In genomic region chr2:127889979-127890378, GRCm38 (mm10) we compare ENCODE assay signal across 21 mouse cellular contexts. TPM values are rescaled to one million over a fixed set of nuclear protein-coding genes. Genes with fewer than 3 reads are reported as not detected.
A peak's percentile ranks its signal among the peaks of the same experiment; 100 is the strongest.
DNase-seq lines count a peak whose midpoint lies in the region; ATAC-seq and TF ChIP-seq lines count a peak whose summit lies in the region.
"Had no signal": no experiment of that assay in that cellular context is flagged by ENCODE, and none has a peak within 500 bp of the region (broad histone marks: within the 10 kb centered on the region; RNA-seq: fewer than 3 reads in every experiment).

No protein-coding gene starts in this region.

- no peak overlapping the region for H3K4me2 ChIP-seq in forebrain, postnatal 0 days (ENCODE audit: low read depth)
- H3K4me2 ChIP-seq in forebrain, embryonic 15.5 days (replicated peaks), result no peak overlapping the region
- no peak overlapping the region for H3K4me2 ChIP-seq in lung, embryonic 16.5 days (ENCODE audit: low read depth, low read length)
- no peak overlapping the region for H3K4me2 ChIP-seq in intestine, embryonic 16.5 days (ENCODE audit: low read depth, low read length)
- no peak overlapping the region for H3K4me2 ChIP-seq in stomach, embryonic 16.5 days (ENCODE audit: low read depth, low read length)
- no peak overlapping the region for H3K4me2 ChIP-seq in midbrain, postnatal 0 days (ENCODE audit: low read depth, low read length, poor library complexity, severe bottlenecking)
- H3K4me2 ChIP-seq: embryonic facial prominence, embryonic 15.5 days; heart, embryonic 12.5 days; hindbrain, embryonic 15.5 days had no signal

- no peaks in the 10 kb centered on the region for H3K27me3 ChIP-seq in forebrain, postnatal 0 days (ENCODE audit: insufficient read depth, low read length)
- H3K27me3 ChIP-seq in forebrain, embryonic 15.5 days, result no peaks in the 10 kb centered on the region
- H3K27me3 ChIP-seq in lung, embryonic 16.5 days (ENCODE audit: control insufficient read depth, insufficient read depth, low read depth, low read length), result peaks cover 6% of the 10 kb centered on the region; the same call in 1 of the 2 replicates
- peaks cover 9% of the 10 kb centered on the region; the same call in 1 of the 2 replicates for H3K27me3 ChIP-seq in intestine, embryonic 16.5 days (replicated peaks; ENCODE audit: control insufficient read depth, insufficient read depth, low read length)
- H3K27me3 ChIP-seq in stomach, embryonic 16.5 days (ENCODE audit: control insufficient read depth, insufficient read depth, low read length), result no peaks in the 10 kb centered on the region
- H3K27me3 ChIP-seq in midbrain, postnatal 0 days (ENCODE audit: insufficient read depth, low read length), result 0 out of 2 replicates have a peak, but pooled peaks cover 5% of the 10 kb centered on the region
- H3K27me3 ChIP-seq: hindbrain, embryonic 15.5 days had no signal

- 0 out of 2 replicates have a peak overlapping the region, but pooled peaks have one; percentile 22 for H3K9ac ChIP-seq in forebrain, postnatal 0 days
- H3K9ac ChIP-seq in forebrain, embryonic 15.5 days (replicated peaks), result no peak overlapping the region
- H3K9ac ChIP-seq in lung, embryonic 16.5 days (ENCODE audit: low read length), result no peak overlapping the region
- H3K9ac ChIP-seq in intestine, embryonic 16.5 days (ENCODE audit: low read depth, low read length), result no peak overlapping the region
- no peak overlapping the region for H3K9ac ChIP-seq in stomach, embryonic 16.5 days (ENCODE audit: low read length)
- no peak overlapping the region for H3K9ac ChIP-seq in midbrain, postnatal 0 days (replicated peaks; ENCODE audit: low read length, poor library complexity, severe bottlenecking)
- H3K9ac ChIP-seq: embryonic facial prominence, embryonic 15.5 days; heart, embryonic 12.5 days; hindbrain, embryonic 15.5 days had no signal

- no peak for DNase-seq in forebrain, postnatal 0 days
- DNase-seq in lung, postnatal 36 days, result no peak
- DNase-seq in midbrain, postnatal 0 days (ENCODE audit: low spot score), result no peak
- no peak for DNase-seq in urinary bladder, adult 18-20 months (ENCODE audit: low spot score in 2 of 2)

- H3K4me3 ChIP-seq in forebrain, postnatal 0 days (ENCODE audit: low read depth, low read length), result no peak overlapping the region
- H3K4me3 ChIP-seq in forebrain, embryonic 15.5 days, result no peak overlapping the region
- H3K4me3 ChIP-seq in lung, embryonic 16.5 days (ENCODE audit: low read length), result no peak overlapping the region
- no peak overlapping the region for H3K4me3 ChIP-seq in intestine, embryonic 16.5 days (ENCODE audit: low read length)
- H3K4me3 ChIP-seq in stomach, embryonic 16.5 days (replicated peaks; ENCODE audit: low read length), result no peak overlapping the region
- H3K4me3 ChIP-seq in midbrain, postnatal 0 days (ENCODE audit: low read depth, low read length), result no peak overlapping the region
- H3K4me3 ChIP-seq: embryonic facial prominence, embryonic 15.5 days; erythroblast, embryonic 14.5 days; forebrain, embryonic 10.5 days; heart, embryonic 12.5 days; hindbrain, embryonic 15.5 days had no signal

- no peak for ATAC-seq in forebrain, postnatal 0 days
- ATAC-seq in forebrain, embryonic 15.5 days (replicated peaks), result no peak
- no peak for ATAC-seq in lung, embryonic 16.5 days (ENCODE audit: low read depth)
- peak; percentile 17; the same call in 1 of the 2 replicates for ATAC-seq in intestine, embryonic 16.5 days
- no peak for ATAC-seq in stomach, embryonic 16.5 days (ENCODE audit: insufficient read depth, low FRiP score)
- no peak for ATAC-seq in midbrain, postnatal 0 days (ENCODE audit: low FRiP score)
- ATAC-seq: Patski had no signal

- H3K36me3 ChIP-seq in forebrain, postnatal 0 days (ENCODE audit: insufficient read depth), result no peaks in the 10 kb centered on the region
- H3K36me3 ChIP-seq in forebrain, embryonic 15.5 days, result no peaks in the 10 kb centered on the region
- H3K36me3 ChIP-seq in lung, embryonic 16.5 days (ENCODE audit: control insufficient read depth, insufficient read depth, low read length), result no peaks in the 10 kb centered on the region
- H3K36me3 ChIP-seq in intestine, embryonic 16.5 days (ENCODE audit: control insufficient read depth, insufficient read depth, low read length), result no peaks in the 10 kb centered on the region
- H3K36me3 ChIP-seq in stomach, embryonic 16.5 days (ENCODE audit: control insufficient read depth, insufficient read depth, low read length), result no peaks in the 10 kb centered on the region
- no peaks in the 10 kb centered on the region for H3K36me3 ChIP-seq in midbrain, postnatal 0 days (ENCODE audit: insufficient read depth, low read length)
- H3K36me3 ChIP-seq: embryonic facial prominence, embryonic 15.5 days; forebrain, embryonic 10.5 days; G1E; heart, embryonic 12.5 days; hindbrain, embryonic 15.5 days had no signal

- no peaks in the 10 kb centered on the region for H3K4me1 ChIP-seq in forebrain, postnatal 0 days (ENCODE audit: insufficient read depth)
- H3K4me1 ChIP-seq in forebrain, embryonic 15.5 days, result no peaks in the 10 kb centered on the region
- peaks cover 16% of the 10 kb centered on the region for H3K4me1 ChIP-seq in lung, embryonic 16.5 days (replicated peaks; ENCODE audit: control insufficient read depth, insufficient read depth, low read length)
- H3K4me1 ChIP-seq in intestine, embryonic 16.5 days (ENCODE audit: control insufficient read depth, insufficient read depth, low read length), result peaks cover 6% of the 10 kb centered on the region; the same call in 1 of the 2 replicates
- H3K4me1 ChIP-seq in stomach, embryonic 16.5 days (ENCODE audit: control insufficient read depth, insufficient read depth, low read length), result peaks cover 5% of the 10 kb centered on the region; the same call in 1 of the 2 replicates
- no peaks in the 10 kb centered on the region for H3K4me1 ChIP-seq in midbrain, postnatal 0 days (ENCODE audit: insufficient read depth, low read length)

- no peak for TF ChIP-seq CTCF in forebrain, postnatal 0 days (IDR thresholded peaks at IDR 0.05; ENCODE audit: low read depth)
- TF ChIP-seq CTCF in midbrain, postnatal 0 days (IDR thresholded peaks at IDR 0.05), result no peak

- H3K27ac ChIP-seq in forebrain, postnatal 0 days (ENCODE audit: low read depth, low read length), result no peak overlapping the region
- no peak overlapping the region for H3K27ac ChIP-seq in forebrain, embryonic 15.5 days (replicated peaks)
- H3K27ac ChIP-seq in lung, embryonic 16.5 days (ENCODE audit: low read length), result 0 out of 2 replicates have a peak overlapping the region, but pooled peaks have one; percentile 4
- no peak overlapping the region for H3K27ac ChIP-seq in intestine, embryonic 16.5 days (ENCODE audit: low read length)
- H3K27ac ChIP-seq in stomach, embryonic 16.5 days (ENCODE audit: low read length), result 0 out of 2 replicates have a peak overlapping the region, but pooled peaks have one; percentile 24
- no peak overlapping the region for H3K27ac ChIP-seq in midbrain, postnatal 0 days (ENCODE audit: low read depth, low read length)
- H3K27ac ChIP-seq: embryonic facial prominence, embryonic 15.5 days; forebrain, embryonic 10.5 days; hindbrain, embryonic 15.5 days had no signal

- WGBS in forebrain, postnatal 0 days, result 90% methylated on average over 5 of the region's 5 CpGs
- 93% methylated on average over 5 of the region's 5 CpGs for WGBS in forebrain, embryonic 15.5 days
- 73% methylated on average over 5 of the region's 5 CpGs for WGBS in lung, embryonic 16.5 days
- 86% methylated on average over 5 of the region's 5 CpGs for WGBS in intestine, embryonic 16.5 days
- 80% methylated on average over 5 of the region's 5 CpGs for WGBS in stomach, embryonic 16.5 days
- WGBS in midbrain, postnatal 0 days, result 87% methylated on average over 5 of the region's 5 CpGs

- no peaks in the 10 kb centered on the region for H3K9me3 ChIP-seq in forebrain, postnatal 0 days (ENCODE audit: low read length)
- no peaks in the 10 kb centered on the region for H3K9me3 ChIP-seq in forebrain, embryonic 15.5 days
- no peaks in the 10 kb centered on the region for H3K9me3 ChIP-seq in lung, embryonic 16.5 days (ENCODE audit: control insufficient read depth, low read length)
- no peaks in the 10 kb centered on the region for H3K9me3 ChIP-seq in intestine, embryonic 16.5 days (ENCODE audit: control insufficient read depth, low read length)
- H3K9me3 ChIP-seq in stomach, embryonic 16.5 days (replicated peaks; ENCODE audit: control insufficient read depth, low read length), result no peaks in the 10 kb centered on the region
- H3K9me3 ChIP-seq in midbrain, postnatal 0 days (ENCODE audit: low read length), result no peaks in the 10 kb centered on the region
- H3K9me3 ChIP-seq: embryonic facial prominence, embryonic 15.5 days; forebrain, embryonic 10.5 days; G1E; heart, embryonic 12.5 days; hindbrain, embryonic 15.5 days had no signal

RNA-seq across cellular contexts. Expression of gene Acoxl, which starts 51.3 kb away (rescaled TPM):
- total RNA-seq in forebrain, postnatal 0 days (2014; rRNA removed), result not detected in 2 replicates
- 0.10 and 0.14 TPM in 2 replicates for polyA plus RNA-seq in forebrain, postnatal 0 days (2015; fragmentation: Nextera tagmentation; extraction: Ambion mirVana)
- polyA plus RNA-seq in forebrain, embryonic 15.5 days (2015; fragmentation: Nextera tagmentation; extraction: Ambion mirVana), result 0.14 TPM in 1 of 2 replicates, not detected in the other
- 0.25 and 0.60 TPM in 2 replicates for polyA plus RNA-seq in lung, embryonic 16.5 days (2015; fragmentation: Nextera tagmentation; extraction: Ambion mirVana)
- polyA plus RNA-seq in intestine, embryonic 16.5 days (2015; fragmentation: Nextera tagmentation; extraction: Ambion mirVana), result 0.10 and 0.17 TPM in 2 replicates
- polyA plus RNA-seq in stomach, embryonic 16.5 days (2015; fragmentation: Nextera tagmentation; extraction: Ambion mirVana), result 0.04 and 0.09 TPM in 2 replicates
- total RNA-seq in midbrain, postnatal 0 days (2014; rRNA removed), result 0.05 TPM in 1 of 2 replicates, not detected in the other
- 0.12 and 0.31 TPM in 2 replicates for polyA plus RNA-seq in midbrain, postnatal 0 days (2015; fragmentation: Nextera tagmentation; extraction: Ambion mirVana)
- total RNA-seq: common myeloid progenitor, adult 5-6 weeks; granulocyte monocyte progenitor cell, adult 5-6 weeks; heart, adult 8-10 months; heart, postnatal 25 days had no signal
- polyA plus RNA-seq: cerebellum, adult 2 months; erythroblast, embryonic 14.5 days; forebrain, embryonic 14.5 days; hindbrain, embryonic 15.5 days had no signal

RNA-seq across cellular contexts. Expression of gene Bub1, which starts 58.3 kb away (rescaled TPM):
- 3.9 and 5.2 TPM in 2 replicates for total RNA-seq in forebrain, postnatal 0 days (2014; rRNA removed)
- 3.3 and 3.7 TPM in 2 replicates for polyA plus RNA-seq in forebrain, postnatal 0 days (2015; fragmentation: Nextera tagmentation; extraction: Ambion mirVana)
- 23.6 and 27.3 TPM in 2 replicates for polyA plus RNA-seq in forebrain, embryonic 15.5 days (2015; fragmentation: Nextera tagmentation; extraction: Ambion mirVana)
- polyA plus RNA-seq in lung, embryonic 16.5 days (2015; fragmentation: Nextera tagmentation; extraction: Ambion mirVana), result 59.1 and 64.9 TPM in 2 replicates
- polyA plus RNA-seq in intestine, embryonic 16.5 days (2015; fragmentation: Nextera tagmentation; extraction: Ambion mirVana), result 30.8 and 36.8 TPM in 2 replicates
- polyA plus RNA-seq in stomach, embryonic 16.5 days (2015; fragmentation: Nextera tagmentation; extraction: Ambion mirVana), result 38.3 and 39.7 TPM in 2 replicates
- total RNA-seq in midbrain, postnatal 0 days (2014; rRNA removed), result 3.7 and 8.8 TPM in 2 replicates
- 1.9 and 2.2 TPM in 2 replicates for polyA plus RNA-seq in midbrain, postnatal 0 days (2015; fragmentation: Nextera tagmentation; extraction: Ambion mirVana)

Comparison
In these comparisons a context has a peak if more than half of its experiments do, and no peak if none do; other contexts are left out.
1. H3K27ac ChIP-seq: peak in lung, embryonic 16.5 days (single experiment) and stomach, embryonic 16.5 days (single experiment); none in forebrain, postnatal 0 days (single experiment), forebrain, embryonic 15.5 days (single experiment), intestine, embryonic 16.5 days (single experiment) and midbrain, postnatal 0 days (single experiment).